Mouse (Mus musculus) right cerebral cortex, postnatal 25 days (tissue): Measurements from ENCODE around the gene Baz2a.
"Not testable (repeated sequence)": the region's sequence is repeated elsewhere in the genome, so short reads cannot be mapped to it uniquely, and the experiment has no call there.

Experiments used
- DNase-seq: peaks from one replicate; pipeline ENCODE4 v3.0.0; 2022

The Baz2a gene

GRCm38 (mm10) chr10:128091564-128092505, at the start of gene Baz2a:
Baz2a (plus strand) TSS chr10:128091577.
- peak; percentile 20 for DNase-seq

GRCm38 (mm10) chr10:128041636-128042035, 49.7 kb upstream of the Baz2a start:
- DNase-seq = no peak

GRCm38 (mm10) chr10:128042466-128042865, 48.9 kb upstream of the Baz2a start:
- DNase-seq = no peak

- no peak for DNase-seq
Measured at GRCm38 (mm10) chr10:128043041-128043835, 48.1 kb upstream of the Baz2a start.

GRCm38 (mm10) chr10:128048157-128048556, 43.2 kb upstream of the Baz2a start:
- DNase-seq = no peak

- DNase-seq = no peak
Measured at GRCm38 (mm10) chr10:128049741-128050140, 41.6 kb upstream of the Baz2a start.

GRCm38 (mm10) chr10:128050355-128050754, 41.0 kb upstream of the Baz2a start:
- no peak for DNase-seq

- no peak for DNase-seq
Measured at GRCm38 (mm10) chr10:128051589-128051988, 39.8 kb upstream of the Baz2a start.

GRCm38 (mm10) chr10:128052136-128052535, 39.2 kb upstream of the Baz2a start:
- not testable (repeated sequence) for DNase-seq

GRCm38 (mm10) chr10:128053001-128053400, 38.4 kb upstream of the Baz2a start:
- DNase-seq = no peak

GRCm38 (mm10) chr10:128058184-128058583, 33.2 kb upstream of the Baz2a start:
- no peak for DNase-seq

GRCm38 (mm10) chr10:128058601-128059151, 32.7 kb upstream of the Baz2a start, which contains the start of gene Ptges3:
Ptges3 (plus strand) TSS chr10:128058954.
- peak; percentile 97 for DNase-seq

GRCm38 (mm10) chr10:128059207-128059981, 32.0 kb upstream of the Baz2a start:
- peak; percentile 51 for DNase-seq

GRCm38 (mm10) chr10:128061109-128061508, 30.3 kb upstream of the Baz2a start:
- DNase-seq = no peak

- DNase-seq = no peak
Measured at GRCm38 (mm10) chr10:128062221-128062989, 29.0 kb upstream of the Baz2a start.

GRCm38 (mm10) chr10:128066072-128066471, 25.3 kb upstream of the Baz2a start:
- no peak for DNase-seq

- DNase-seq = no peak
Measured at GRCm38 (mm10) chr10:128069201-128069600, 22.2 kb upstream of the Baz2a start.

- DNase-seq = not testable (repeated sequence)
Measured at GRCm38 (mm10) chr10:128070432-128070831, 20.9 kb upstream of the Baz2a start.

- DNase-seq = not testable (repeated sequence)
Measured at GRCm38 (mm10) chr10:128078269-128078668, 13.1 kb upstream of the Baz2a start.

- no peak for DNase-seq
Measured at GRCm38 (mm10) chr10:128080496-128080895, 10.9 kb upstream of the Baz2a start.

GRCm38 (mm10) chr10:128081807-128082476, 9.4 kb upstream of the Baz2a start:
- no peak for DNase-seq
